Mouse (Mus musculus) adrenal gland (tissue): ENCODE data around the gene Hist1h2bk.

Experiments used
- intact Hi-C: fragments of 180-260 bp; cut with DNase I; formaldehyde crosslinking; loops from one replicate; pipeline ENCODE4 v1.15.1; 2025

Gene Hist1h2bk

GRCm38 (mm10) chr13:22013716-22014115 is 22.0 kb upstream of the Hist1h2bk start:
- intact Hi-C loops, result no loop called here

DNA sequence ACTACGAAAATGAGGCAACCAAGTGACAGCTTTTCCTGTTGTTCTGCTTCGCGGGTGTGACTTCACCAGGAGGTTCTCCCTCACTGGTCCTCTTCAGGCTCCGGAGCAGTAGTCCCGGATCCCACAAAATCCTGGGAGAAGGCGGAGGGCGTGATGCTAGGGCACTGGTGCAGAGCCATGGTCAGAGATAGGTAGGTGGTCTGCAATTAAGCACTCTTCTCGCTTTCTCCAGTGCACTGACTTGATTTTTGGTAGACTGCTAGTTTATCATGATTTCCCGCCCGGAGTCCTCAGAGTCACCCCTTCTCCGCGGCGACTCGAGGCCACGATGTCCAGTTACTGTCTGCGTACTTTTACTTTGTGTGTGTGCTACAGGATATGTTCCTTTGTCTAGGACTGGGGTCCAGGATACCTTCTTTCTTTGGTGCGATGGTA is 21.2 kb upstream of the Hist1h2bk start:
- intact Hi-C loops, result no loop called here

GRCm38 (mm10) chr13:22015479-22016450 is 19.9 kb upstream of the Hist1h2bk start:
- intact Hi-C loops, result loop anchor here (5.0 kb wide), 1 partner anchor 1502 kb away; no protein-coding TSS in a partner anchor

- intact Hi-C loops, result loop anchor here (5.0 to 10.0 kb wide), 3 partner anchors 855 to 1497 kb away; no protein-coding TSS in a partner anchor
These were observed 15.5 kb upstream of the Hist1h2bk start for GRCm38 (mm10) chr13:22019934-22020835.

DNA sequence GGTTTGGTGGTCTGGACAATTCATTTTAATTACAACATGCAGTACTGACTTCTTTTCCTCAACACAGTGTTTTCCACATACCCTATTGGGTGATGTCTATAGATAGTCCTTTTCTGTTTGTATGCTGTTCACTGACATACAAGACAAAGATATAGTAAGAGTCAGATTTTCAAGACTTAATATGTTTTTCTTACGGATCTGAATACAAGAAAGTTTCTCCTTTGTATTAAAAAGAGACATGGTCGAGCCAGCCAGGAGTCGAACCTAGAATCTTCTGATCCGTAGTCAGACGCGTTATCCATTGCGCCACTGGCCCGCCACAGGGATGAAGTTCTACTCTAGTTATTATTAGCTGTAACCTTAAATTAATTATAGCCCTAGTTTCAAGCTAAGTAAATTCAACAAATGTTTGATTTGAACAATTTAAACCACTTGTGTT is 14.8 kb upstream of the Hist1h2bk start:
- intact Hi-C loops, result loop anchor here (5.0 to 10.0 kb wide), 2 partner anchors 856 to 1431 kb away; no protein-coding TSS in a partner anchor

DNA sequence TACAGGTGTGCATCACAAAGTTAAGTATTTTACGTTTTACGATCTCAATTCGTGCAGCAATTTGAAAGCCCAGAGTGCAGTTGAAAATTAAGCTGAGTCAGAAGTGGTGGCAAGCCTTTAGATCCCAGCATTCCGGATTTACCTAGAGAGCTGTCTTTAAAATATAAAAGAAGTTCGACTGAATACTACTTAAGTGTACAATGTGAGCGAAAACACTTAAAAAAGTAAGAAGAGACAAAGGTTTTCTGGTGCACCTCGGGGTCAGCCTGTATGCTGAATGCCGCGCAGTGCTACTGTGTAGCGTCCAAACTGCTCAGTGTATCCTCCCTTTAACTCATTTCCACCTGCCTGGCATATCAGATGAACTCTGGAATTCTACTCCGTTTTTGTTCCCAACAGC is 14.1 kb upstream of the Hist1h2bk start:
- intact Hi-C loops, result loop anchor here (5.0 to 10.0 kb wide), 2 partner anchors 857 to 1431 kb away; no protein-coding TSS in a partner anchor

DNA sequence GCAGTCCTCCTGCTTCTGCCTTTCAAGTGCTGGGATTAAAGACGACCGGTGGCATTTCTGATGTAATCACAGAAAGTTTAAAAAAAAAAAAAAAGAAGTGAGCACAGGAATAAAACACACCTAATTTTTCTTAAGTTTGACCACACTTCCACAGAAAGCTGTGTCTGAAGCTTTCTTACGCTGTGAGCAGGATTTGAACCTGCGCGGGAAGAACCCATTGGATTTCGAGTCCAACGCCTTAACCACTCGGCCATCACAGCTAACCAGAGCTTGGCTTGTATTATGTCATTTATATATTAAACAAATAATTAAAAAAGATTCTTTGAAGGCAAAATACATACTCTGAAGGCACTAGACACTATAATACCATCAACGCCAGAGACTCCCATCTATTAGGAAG is 13.4 kb upstream of the Hist1h2bk start:
- intact Hi-C loops, result loop anchor here (5.0 to 10.0 kb wide), 2 partner anchors 857 to 1430 kb away; no protein-coding TSS in a partner anchor

DNA sequence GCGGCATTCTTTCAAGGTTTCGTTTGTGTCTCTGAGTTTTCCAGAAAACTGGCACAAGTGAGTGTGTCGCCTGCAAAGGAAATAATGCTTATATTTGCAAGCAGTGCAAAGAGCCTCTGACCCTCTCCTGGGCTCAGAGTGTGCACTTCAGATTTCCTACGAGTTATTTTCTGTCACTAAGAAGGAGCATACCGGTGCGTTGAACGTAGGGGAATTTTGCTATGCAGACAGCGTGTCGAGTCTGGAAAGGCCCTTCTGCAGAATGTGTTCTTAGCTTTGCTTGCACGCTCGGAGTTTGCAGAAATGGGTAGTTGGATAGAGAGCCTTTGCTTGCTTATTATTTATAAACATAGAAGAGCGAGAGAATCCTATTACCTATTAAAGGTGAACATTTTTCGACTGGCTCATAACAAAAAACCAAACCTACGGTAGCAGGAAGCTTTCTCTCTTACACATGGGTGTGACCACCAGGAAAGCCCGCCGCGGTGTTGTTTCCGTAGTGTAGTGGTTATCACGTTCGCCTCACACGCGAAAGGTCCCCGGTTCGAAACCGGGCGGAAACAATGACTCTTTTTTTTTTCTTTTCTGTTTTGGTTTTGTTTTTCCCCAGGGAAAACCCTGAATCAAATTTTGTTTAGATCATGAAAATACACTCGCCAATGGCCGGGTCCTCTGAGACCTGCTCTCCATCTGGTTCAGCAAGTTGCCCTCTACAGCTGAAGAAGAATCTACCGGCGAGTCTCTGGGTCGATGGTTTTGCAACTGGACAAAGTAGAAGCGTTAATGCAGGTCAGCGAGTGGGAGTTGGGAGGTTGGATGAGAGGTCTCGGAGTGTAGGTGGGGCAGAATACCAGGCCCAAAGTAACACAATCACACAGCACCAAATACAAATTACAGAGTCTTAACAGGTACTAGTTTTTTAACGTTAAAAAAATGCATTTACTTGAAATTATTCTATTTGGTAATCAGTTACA is 9.3 kb upstream of the Hist1h2bk start:
- intact Hi-C loops, result loop anchor here (5.0 to 10.0 kb wide), 3 partner anchors 84 to 862 kb away; no protein-coding TSS in a partner anchor

DNA sequence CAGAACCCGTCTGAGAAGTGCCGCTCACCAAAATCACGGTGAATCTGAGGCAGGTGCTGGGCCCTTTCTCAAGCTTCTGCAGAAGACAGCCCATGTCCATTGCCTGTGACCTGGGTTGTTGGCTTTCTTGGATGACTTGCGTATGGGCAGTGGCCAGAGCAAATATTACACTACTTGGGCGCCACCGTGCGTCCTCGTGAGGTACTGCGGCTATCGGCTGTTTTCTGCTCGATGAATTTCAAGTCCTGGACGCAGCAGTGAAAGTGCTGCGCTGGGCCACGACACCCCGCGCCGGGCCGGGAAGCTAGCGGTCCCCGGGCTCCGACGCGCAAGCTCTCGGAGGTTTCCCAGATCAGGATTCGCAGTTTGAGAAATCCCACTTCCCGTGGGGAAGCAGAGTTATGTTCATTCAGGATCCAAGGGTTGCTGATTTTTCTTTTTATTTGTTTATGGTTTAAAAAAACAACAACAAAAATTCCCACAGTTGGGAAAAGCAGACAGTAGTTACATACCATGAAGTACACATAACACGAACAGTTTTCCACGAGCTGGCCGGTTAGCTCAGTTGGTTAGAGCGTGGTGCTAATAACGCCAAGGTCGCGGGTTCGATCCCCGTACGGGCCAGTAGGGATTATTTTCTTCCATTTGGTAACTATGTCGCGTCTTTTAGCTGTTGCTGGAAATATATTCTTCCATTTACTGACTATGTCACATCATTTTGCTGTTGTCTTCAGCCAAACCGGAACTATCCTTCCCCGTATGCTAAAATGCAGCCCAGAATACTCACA is 6.8 kb upstream of the Hist1h2bk start:
- intact Hi-C loops, result loop anchor here (1.0 to 10.0 kb wide), 4 partner anchors 55 to 864 kb away; no protein-coding TSS in a partner anchor

DNA sequence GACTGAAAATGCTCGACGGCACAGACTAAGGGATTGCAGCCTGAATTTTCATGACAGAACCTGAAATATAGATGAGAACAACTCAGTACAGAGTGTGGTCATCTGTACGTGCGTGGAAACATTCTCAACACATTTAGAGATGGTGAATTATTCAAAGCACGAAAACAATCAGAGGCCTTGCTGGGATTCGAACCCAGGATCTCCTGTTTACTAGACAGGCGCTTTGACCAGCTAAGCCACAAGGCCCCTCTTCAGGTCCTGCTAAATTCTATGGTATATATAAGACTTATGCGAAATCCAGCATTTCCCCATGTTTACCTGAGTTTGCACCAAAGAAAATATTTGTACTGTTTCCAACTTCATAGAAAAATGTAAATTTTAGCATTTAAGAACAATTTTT is 5.7 kb upstream of the Hist1h2bk start:
- intact Hi-C loops, result loop anchor here (1.0 to 10.0 kb wide), 5 partner anchors 56 to 1497 kb away; no protein-coding TSS in a partner anchor

DNA sequence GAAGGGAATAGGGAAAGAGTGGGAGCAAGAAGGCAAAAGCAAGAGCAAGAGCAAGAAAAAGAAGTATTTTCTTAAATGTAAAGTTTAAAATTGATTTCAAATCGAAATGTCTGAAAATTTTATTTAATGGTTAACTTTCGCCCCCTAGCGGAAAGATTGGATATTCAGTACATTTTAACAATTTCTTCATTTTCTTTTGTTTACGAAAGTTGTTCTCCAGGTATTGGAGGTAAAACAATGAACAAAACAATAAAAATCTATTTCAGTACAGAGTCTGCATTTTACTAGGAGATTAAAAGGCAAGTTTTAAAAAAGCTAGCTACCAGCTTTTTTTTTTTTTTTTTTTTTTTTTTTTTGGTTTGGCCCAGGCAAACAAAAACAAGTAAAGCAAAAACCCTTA is 5.2 kb upstream of the Hist1h2bk start:
- intact Hi-C loops, result loop anchor here (5.0 kb wide), 1 partner anchor 1497 kb away; no protein-coding TSS in a partner anchor

GRCm38 (mm10) chr13:22033741-22034442 is 1.8 kb upstream of the Hist1h2bk start:
- intact Hi-C loops, result loop anchor here (5.0 kb wide), 1 partner anchor 1493 kb away; no protein-coding TSS in a partner anchor

DNA sequence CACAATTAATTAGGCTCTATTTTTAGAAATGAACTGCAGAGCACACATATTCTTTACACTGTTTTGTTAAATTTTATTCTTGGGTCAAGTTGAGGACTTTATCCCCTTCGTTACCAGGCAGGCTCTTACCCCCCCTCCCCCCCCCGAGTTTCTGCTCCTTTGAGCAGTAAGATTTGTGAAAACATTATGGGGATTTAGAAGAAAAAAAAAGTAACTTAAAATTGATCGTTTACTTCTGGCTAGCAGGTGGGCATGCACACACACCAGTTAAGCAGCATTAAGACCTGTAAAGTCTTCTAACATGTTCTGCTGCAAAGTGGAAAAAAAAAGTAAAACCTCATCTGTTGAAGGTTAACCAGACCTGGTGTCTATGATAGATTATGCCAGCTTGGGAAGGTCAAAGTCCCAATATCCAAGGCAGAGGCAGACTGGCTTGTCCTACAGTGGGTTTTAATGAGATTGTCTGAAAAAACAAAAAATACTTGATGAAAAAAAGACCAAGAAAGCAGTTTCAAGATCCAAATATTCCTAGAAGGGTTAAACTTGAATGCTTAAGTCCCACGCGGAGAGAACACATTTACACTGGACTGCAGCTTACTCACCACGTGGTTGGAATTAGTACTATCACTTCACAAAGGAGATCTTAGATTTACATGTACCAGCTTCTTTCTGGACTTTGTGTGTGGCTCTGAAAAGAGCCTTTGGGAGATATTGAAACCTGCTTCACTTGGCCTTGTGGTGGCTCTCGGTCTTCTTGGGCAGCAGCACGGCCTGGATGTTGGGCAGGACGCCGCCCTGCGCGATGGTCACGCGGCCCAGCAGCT is 1.0 kb upstream of the Hist1h2bk start:
- intact Hi-C loops, result loop anchor here (5.0 kb wide), 1 partner anchor 1493 kb away; no protein-coding TSS in a partner anchor

- intact Hi-C loops, result no loop called here
These were observed 683 bp downstream of the Hist1h2bk start for GRCm38 (mm10) chr13:22036149-22036956.

GRCm38 (mm10) chr13:22036986-22037385 is 1.3 kb downstream of the Hist1h2bk start:
- intact Hi-C loops, result no loop called here

GRCm38 (mm10) chr13:22037415-22037814 is 1.7 kb downstream of the Hist1h2bk start:
- intact Hi-C loops, result no loop called here
